Mouse (Mus musculus) testis, adult 2 months (tissue): ENCODE measurements around the gene Pik3c2g.

Experiments
- CTCF ChIP-seq: fragments of 200-500 bp; IDR thresholded peaks from 2 replicates; pipeline ENCODE4 v1.5.1; 2012; ENCODE audit warnings: low read depth, mild to moderate bottlenecking, inconsistent platforms, low read length, moderate library complexity; ENCODE audit not compliant: control insufficient read depth, insufficient read depth, insufficient replicate concordance
- POLR2A ChIP-seq: fragments of 200-500 bp; IDR thresholded peaks from 2 replicates; pipeline ENCODE4 v1.6.1; 2012; ENCODE audit warnings: low read depth, mild to moderate bottlenecking, inconsistent platforms, low read length, moderate library complexity; ENCODE audit not compliant: control insufficient read depth

DNA sequence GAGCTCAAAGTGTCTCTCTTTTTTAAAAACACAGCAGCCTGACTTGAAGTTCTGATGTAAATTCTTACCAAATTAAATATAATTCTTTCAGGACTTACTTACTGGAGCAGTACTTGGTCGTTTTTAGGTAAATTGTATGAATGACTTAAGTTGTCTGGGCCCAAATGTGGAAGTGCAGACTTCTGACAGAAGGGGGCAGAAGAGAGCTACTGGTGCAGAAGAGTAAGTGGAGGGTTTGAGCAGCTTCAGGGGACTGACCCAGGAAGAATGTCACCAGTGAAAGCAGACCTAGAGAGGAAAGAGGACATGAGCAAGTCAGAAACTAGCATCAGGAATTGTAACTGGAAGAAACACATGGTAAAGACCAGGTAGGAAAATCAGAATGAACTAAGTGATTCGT, 193.0 kb downstream of the Pik3c2g start:
- TF ChIP-seq POLR2A (no peak), CTCF (no peak)
